Mouse (Mus musculus): ENCODE results near the gene Podn. TPM values are rescaled to one million over a fixed set of nuclear protein-coding genes. Genes with fewer than 3 reads are reported as not detected.

Gene Podn
- polyA plus RNA-seq, 1 experiment from 2014 or later = 0.39 TPM

- Histone ChIP-seq H3K4me2 (no peak overlapping the region), H3K4me3 (ENCODE audit: low read depth, low read length) (no peak overlapping the region), H3K27me3 (ENCODE audit: control insufficient read depth, insufficient read depth, low read length) (peaks cover 6% of the 10 kb centered on the region; the same call in 1 of the 2 replicates), H3K9ac (ENCODE audit: low read depth, low read length) (no peak overlapping the region), H3K9me3 (replicated peaks; ENCODE audit: control insufficient read depth, low read length) (no peaks in the 10 kb centered on the region), H3K4me1 (ENCODE audit: control insufficient read depth, insufficient read depth, low read length) (no peaks in the 10 kb centered on the region), H3K27ac (ENCODE audit: low read depth, low read length) (no peak overlapping the region), H3K36me3 (ENCODE audit: control insufficient read depth, insufficient read depth, low read length) (no peaks in the 10 kb centered on the region)
- WGBS (ENCODE audit: insufficient replicate concordance) = 86% methylated on average over 1 of the region's 1 CpGs
- no peak for ATAC-seq (replicated peaks; ENCODE audit: insufficient number of reproducible peaks, low FRiP score, low TSS enrichment)
Measured at GRCm38 (mm10) chr4:107971162-107971561, 125.1 kb downstream of the Podn start.

- ATAC-seq (replicated peaks; ENCODE audit: insufficient number of reproducible peaks, low FRiP score, low TSS enrichment) = no peak
- peaks cover 6% of the 10 kb centered on the region; the same call in 1 of the 2 replicates for H3K27me3 ChIP-seq (ENCODE audit: control insufficient read depth, insufficient read depth, low read length)
- no peaks in the 10 kb centered on the region for H3K4me1 ChIP-seq (ENCODE audit: control insufficient read depth, insufficient read depth, low read length)
Measured at GRCm38 (mm10) chr4:107969781-107970180, 126.5 kb downstream of the Podn start.

GRCm38 (mm10) chr4:107967966-107968682 is 128.1 kb downstream of the Podn start, which contains the start of gene Slc1a7:
TSS of gene Slc1a7 (plus strand) at chr4:107968332.
- ATAC-seq (replicated peaks; ENCODE audit: insufficient number of reproducible peaks, low FRiP score, low TSS enrichment) = no peak; the same call in 1 of the 2 replicates
- WGBS (ENCODE audit: insufficient replicate concordance) = 79% methylated on average over 16 of the region's 16 CpGs
- no peak within 1 kb of the TSS for H3K27ac ChIP-seq (ENCODE audit: low read depth, low read length)
- no peaks in the 10 kb centered on the region for H3K36me3 ChIP-seq (ENCODE audit: control insufficient read depth, insufficient read depth, low read length)
- H3K9ac ChIP-seq (ENCODE audit: low read depth, low read length) = no peak within 1 kb of the TSS
- H3K4me1 ChIP-seq (ENCODE audit: control insufficient read depth, insufficient read depth, low read length) = no peaks in the 10 kb centered on the region
- no peaks in the 10 kb centered on the region for H3K9me3 ChIP-seq (replicated peaks; ENCODE audit: control insufficient read depth, low read length)
- no peak within 1 kb of the TSS for H3K4me3 ChIP-seq (ENCODE audit: low read depth, low read length)
- H3K4me2 ChIP-seq = no peak within 1 kb of the TSS
- H3K27me3 ChIP-seq (ENCODE audit: control insufficient read depth, insufficient read depth, low read length) = peaks cover 6% of the 10 kb centered on the region; the same call in 1 of the 2 replicates

More at GRCm38 (mm10) chr4:107969781-107970180, 126.5 kb downstream of the Podn start:
- no peaks in the 10 kb centered on the region for H3K36me3 ChIP-seq (ENCODE audit: control insufficient read depth, insufficient read depth, low read length)
- H3K27ac ChIP-seq (ENCODE audit: low read depth, low read length) = no peak overlapping the region
- no peak overlapping the region for H3K4me2 ChIP-seq
- no peak overlapping the region for H3K4me3 ChIP-seq (ENCODE audit: low read depth, low read length)
- H3K9me3 ChIP-seq (replicated peaks; ENCODE audit: control insufficient read depth, low read length) = no peaks in the 10 kb centered on the region
- H3K9ac ChIP-seq (ENCODE audit: low read depth, low read length) = no peak overlapping the region

GRCm38 (mm10) chr4:107966416-107967109 is 129.7 kb downstream of the Podn start:
- ATAC-seq (replicated peaks; ENCODE audit: insufficient number of reproducible peaks, low FRiP score, low TSS enrichment) = no peak

More at GRCm38 (mm10) chr4:107966416-107967109, 129.7 kb downstream of the Podn start:
- Histone ChIP-seq H3K4me2 (no peak overlapping the region), H3K9me3 (replicated peaks; ENCODE audit: control insufficient read depth, low read length) (no peaks in the 10 kb centered on the region), H3K27ac (ENCODE audit: low read depth, low read length) (no peak overlapping the region), H3K4me3 (ENCODE audit: low read depth, low read length) (no peak overlapping the region), H3K36me3 (ENCODE audit: control insufficient read depth, insufficient read depth, low read length) (no peaks in the 10 kb centered on the region), H3K27me3 (ENCODE audit: control insufficient read depth, insufficient read depth, low read length) (peaks cover 6% of the 10 kb centered on the region; the same call in 1 of the 2 replicates), H3K9ac (ENCODE audit: low read depth, low read length) (no peak overlapping the region), H3K4me1 (ENCODE audit: control insufficient read depth, insufficient read depth, low read length) (peaks cover 8% of the 10 kb centered on the region)
- WGBS (ENCODE audit: insufficient replicate concordance) = 30% methylated on average over 5 of the region's 5 CpGs

Small RNA genes lying within 50 kb of the gene (microRNA-seq; reads per million reads assigned to microRNA genes)
- gene Mir6397 (ENCODE audit: borderline number of aligned reads) = not detected

Other genes starting within 250 kb of the Podn start
- gene Magoh, start 216.7 kb downstream of the Podn start, polyA plus RNA-seq (2014; fragmentation: Nextera tagmentation; extraction: Ambion mirVana) = 112 and 123 TPM in 2 replicates
- 104 and 106 TPM in 2 replicates for gene 0610037L13Rik, start 206.6 kb downstream of the Podn start, polyA plus RNA-seq (2014; fragmentation: Nextera tagmentation; extraction: Ambion mirVana)
- 58.2 and 66.2 TPM in 2 replicates for gene Cpt2, start 172.8 kb downstream of the Podn start, polyA plus RNA-seq (2014; fragmentation: Nextera tagmentation; extraction: Ambion mirVana)
- not detected in 2 replicates for gene Slc1a7, start 128.1 kb downstream of the Podn start, polyA plus RNA-seq (2014; fragmentation: Nextera tagmentation; extraction: Ambion mirVana)
- 182 and 194 TPM in 2 replicates for gene Scp2, start 48.6 kb upstream of the Podn start, polyA plus RNA-seq (2014; fragmentation: Nextera tagmentation; extraction: Ambion mirVana)
- 16.3 and 17.3 TPM in 2 replicates for gene Echdc2, start 69.0 kb upstream of the Podn start, polyA plus RNA-seq (2014; fragmentation: Nextera tagmentation; extraction: Ambion mirVana)
- not detected in 2 replicates for gene Zyg11a, start 121.6 kb upstream of the Podn start, polyA plus RNA-seq (2014; fragmentation: Nextera tagmentation; extraction: Ambion mirVana)
- gene Zyg11b, start 204.7 kb upstream of the Podn start, polyA plus RNA-seq (2014; fragmentation: Nextera tagmentation; extraction: Ambion mirVana) = 9.1 and 9.9 TPM in 2 replicates
- gene Coa7, start 231.7 kb upstream of the Podn start, polyA plus RNA-seq (2014; fragmentation: Nextera tagmentation; extraction: Ambion mirVana) = 38.0 and 44.3 TPM in 2 replicates